Mouse (Mus musculus): ENCODE results near the gene Frem1. TPM values are rescaled to one million over a fixed set of nuclear protein-coding genes. Genes with fewer than 3 reads are reported as not detected.

Gene Frem1
- total and polyA plus RNA-seq, 3 experiments = not detected

DNA sequence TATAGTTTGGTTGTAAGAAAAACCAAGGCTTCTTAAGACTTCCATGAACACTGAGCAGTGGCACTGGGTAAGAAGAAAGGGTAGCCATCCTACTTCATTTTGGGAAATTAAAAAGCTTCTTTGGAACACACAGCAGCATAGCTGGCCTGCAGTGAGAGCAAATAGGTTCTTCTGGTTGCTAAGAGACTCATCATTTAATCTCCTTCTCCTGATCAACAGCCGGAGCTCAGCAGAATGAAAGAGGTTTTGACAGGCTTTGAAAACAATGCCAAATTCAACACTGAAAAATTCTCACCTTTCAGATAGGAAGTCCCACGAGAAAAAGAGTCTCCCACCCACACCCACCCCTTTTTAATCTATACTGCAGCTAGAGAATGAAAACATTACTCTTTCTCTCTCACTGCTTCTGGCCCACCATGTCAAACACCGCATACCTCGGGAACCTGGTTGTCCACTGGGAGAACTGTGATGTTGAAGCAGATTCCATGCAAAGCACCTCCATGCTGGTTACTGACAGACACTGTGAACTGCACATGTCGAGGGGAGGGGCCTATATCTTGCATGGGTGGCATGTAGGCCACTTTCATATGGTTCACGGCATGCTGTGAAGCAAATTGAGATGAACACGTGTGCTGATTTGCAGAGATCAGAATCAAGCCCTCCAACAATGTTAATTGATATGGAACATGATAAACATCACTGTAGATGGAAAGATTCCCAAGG is 61.0 kb downstream of the Frem1 start:
- TF ChIP-seq GABPA (IDR thresholded peaks at IDR 0.05; ENCODE audit: insufficient replicate concordance, low read depth, low read length) = no peak
- TF ChIP-seq MYC (IDR thresholded peaks at IDR 0.05; ENCODE audit: low read depth, low read length) = no peak
- DNase-seq (ENCODE audit: extremely low read depth) = no peak
- no peaks in the 10 kb centered on the region for H3K79me2 ChIP-seq (replicated peaks; ENCODE audit: control insufficient read depth, extremely low read depth, insufficient read depth, poor library complexity, severe bottlenecking)
- in situ Hi-C loops (cut with MboI; ENCODE audit: low pct_ligation_motif_present, low pct_unique_long_range_greater_than_20kb, low sequenced_read_pairs) = no loop called here
- no peaks in the 10 kb centered on the region for H3K27me3 ChIP-seq (replicated peaks)
- dilution Hi-C loops (cut with MboI; ENCODE audit: extremely low pct_ligation_motif_present, extremely low pct_unique_long_range_greater_than_20kb, low sequenced_read_pairs) = no loop called here
- no peak overlapping the region for H3K4me2 ChIP-seq (ENCODE audit: insufficient read depth, low read depth, poor library complexity, severe bottlenecking)
- H3K27ac ChIP-seq (ENCODE audit: insufficient read depth, low read depth) = no peak overlapping the region
- H3K4me1 ChIP-seq (ENCODE audit: control insufficient read depth in 1 of 2, insufficient read depth in 2 of 2) = no peaks in the 10 kb centered on the region
- no peak overlapping the region for H3K4me3 ChIP-seq (replicated peaks in 1 of 3; ENCODE audit: low read depth in 2 of 3, low read length in 2 of 3, poor library complexity in 1 of 3)
- no peaks in the 10 kb centered on the region for H3K36me3 ChIP-seq (replicated peaks in 1 of 2; ENCODE audit: control insufficient read depth in 1 of 2, insufficient read depth in 1 of 2, low read length in 1 of 2)
- H3K9me3 ChIP-seq (replicated peaks; ENCODE audit: low read length) = no peaks in the 10 kb centered on the region
- no peak overlapping the region for H3K9ac ChIP-seq (ENCODE audit: insufficient read depth, low read depth)

DNA sequence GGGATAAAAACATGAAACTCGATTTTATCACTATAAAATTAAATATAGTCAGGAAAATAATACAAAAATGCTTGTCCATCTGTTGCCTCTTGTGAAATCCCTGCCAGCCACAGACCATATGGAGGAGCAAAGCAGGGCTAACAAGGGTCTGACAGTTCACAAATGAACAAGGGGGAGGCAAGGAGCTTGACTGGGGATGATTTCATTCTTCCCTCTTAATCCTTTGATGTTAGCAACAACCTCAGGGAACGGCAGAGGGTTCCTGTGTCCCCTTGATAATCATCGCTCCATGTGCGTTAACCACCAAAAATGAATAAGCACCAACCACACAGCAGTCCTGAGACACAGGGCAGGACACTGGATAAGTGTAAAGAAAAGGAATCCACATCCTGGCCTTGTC is 79.8 kb downstream of the Frem1 start:
- no peaks in the 10 kb centered on the region for H3K79me2 ChIP-seq (replicated peaks; ENCODE audit: control insufficient read depth, extremely low read depth, insufficient read depth, poor library complexity, severe bottlenecking)
- no peak for DNase-seq (ENCODE audit: extremely low read depth)
- H3K9me3 ChIP-seq (replicated peaks; ENCODE audit: low read length) = no peaks in the 10 kb centered on the region
- TF ChIP-seq USF1 (IDR thresholded peaks at IDR 0.05; ENCODE audit: low read depth, low read length) (no peak), BHLHE40 (IDR thresholded peaks at IDR 0.05; ENCODE audit: low read depth, low read length) (no peak), NRF1 (IDR thresholded peaks at IDR 0.05; ENCODE audit: low read depth, low read length) (no peak)
- no peaks in the 10 kb centered on the region for H3K4me1 ChIP-seq (ENCODE audit: control insufficient read depth in 1 of 2, insufficient read depth in 2 of 2)
- H3K27me3 ChIP-seq (replicated peaks) = no peaks in the 10 kb centered on the region
- H3K4me3 ChIP-seq (replicated peaks in 1 of 3; ENCODE audit: low read depth in 2 of 3, low read length in 2 of 3, poor library complexity in 1 of 3) = no peak overlapping the region
- H3K27ac ChIP-seq (ENCODE audit: insufficient read depth, low read depth) = no peak overlapping the region
- H3K36me3 ChIP-seq (replicated peaks in 1 of 2; ENCODE audit: control insufficient read depth in 1 of 2, insufficient read depth in 1 of 2, low read length in 1 of 2) = no peaks in the 10 kb centered on the region
- dilution Hi-C loops (cut with MboI; ENCODE audit: extremely low pct_ligation_motif_present, extremely low pct_unique_long_range_greater_than_20kb, low sequenced_read_pairs) = no loop called here
- H3K4me2 ChIP-seq (ENCODE audit: insufficient read depth, low read depth, poor library complexity, severe bottlenecking) = no peak overlapping the region
- no peak overlapping the region for H3K9ac ChIP-seq (ENCODE audit: insufficient read depth, low read depth)
- in situ Hi-C loops (cut with MboI; ENCODE audit: low pct_ligation_motif_present, low pct_unique_long_range_greater_than_20kb, low sequenced_read_pairs) = no loop called here

DNA sequence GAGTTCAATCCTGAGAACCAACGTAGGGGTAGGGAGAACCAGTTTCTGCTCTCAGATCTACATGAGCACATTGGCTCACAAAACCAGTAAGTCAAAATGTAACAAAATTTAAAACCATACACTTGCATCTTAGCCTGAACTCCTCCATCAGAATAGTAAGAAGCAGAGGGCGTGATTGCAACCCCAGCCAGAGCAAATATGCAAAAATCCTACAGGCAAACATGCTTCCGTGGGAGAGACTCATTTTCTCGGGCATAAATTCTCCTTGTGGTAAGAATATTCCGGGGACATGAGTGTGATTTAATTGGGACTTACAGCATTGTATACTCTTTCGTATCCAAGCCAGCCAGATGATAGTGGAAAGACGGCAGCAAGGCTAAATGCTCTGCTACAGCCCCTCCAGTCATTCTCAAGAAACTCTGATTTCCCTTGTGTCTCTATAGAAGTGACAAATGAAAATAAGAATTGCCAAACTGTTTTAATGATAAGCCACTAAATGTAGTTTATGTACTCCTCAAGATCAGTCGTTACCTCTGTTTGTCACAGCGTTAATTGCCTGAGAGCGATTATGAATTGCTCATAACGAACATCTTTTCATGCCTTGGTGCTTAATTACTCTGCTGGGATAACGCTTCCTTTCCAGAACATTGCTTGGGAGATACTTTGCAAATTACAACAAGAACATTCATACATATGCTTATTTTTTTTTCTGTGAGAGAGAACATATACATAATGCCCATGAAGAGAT is 81.1 kb downstream of the Frem1 start:
- no peak overlapping the region for H3K9ac ChIP-seq (ENCODE audit: insufficient read depth, low read depth)
- DNase-seq (ENCODE audit: extremely low read depth) = no peak
- H3K4me1 ChIP-seq (ENCODE audit: control insufficient read depth in 1 of 2, insufficient read depth in 2 of 2) = no peaks in the 10 kb centered on the region
- H3K4me2 ChIP-seq (ENCODE audit: insufficient read depth, low read depth, poor library complexity, severe bottlenecking) = no peak overlapping the region
- no peak overlapping the region for H3K4me3 ChIP-seq (replicated peaks in 1 of 3; ENCODE audit: low read depth in 2 of 3, low read length in 2 of 3, poor library complexity in 1 of 3)
- H3K36me3 ChIP-seq (replicated peaks in 1 of 2; ENCODE audit: control insufficient read depth in 1 of 2, insufficient read depth in 1 of 2, low read length in 1 of 2) = no peaks in the 10 kb centered on the region
- no peaks in the 10 kb centered on the region for H3K27me3 ChIP-seq (replicated peaks)
- no peaks in the 10 kb centered on the region for H3K79me2 ChIP-seq (replicated peaks; ENCODE audit: control insufficient read depth, extremely low read depth, insufficient read depth, poor library complexity, severe bottlenecking)
- no peak overlapping the region for H3K27ac ChIP-seq (ENCODE audit: insufficient read depth, low read depth)
- dilution Hi-C loops (cut with MboI; ENCODE audit: extremely low pct_ligation_motif_present, extremely low pct_unique_long_range_greater_than_20kb, low sequenced_read_pairs) = no loop called here
- no peak for TF ChIP-seq EP300 (IDR thresholded peaks at IDR 0.05; ENCODE audit: low read length)
- H3K9me3 ChIP-seq (replicated peaks; ENCODE audit: low read length) = no peaks in the 10 kb centered on the region
- in situ Hi-C loops (cut with MboI; ENCODE audit: low pct_ligation_motif_present, low pct_unique_long_range_greater_than_20kb, low sequenced_read_pairs) = no loop called here

All from CH12.LX (cell line).